Mouse (Mus musculus) embryonic facial prominence, embryonic 10.5 days (tissue): ENCODE measurements at regions not wholly inside any gene's neighbourhood (a gene's known extent, or its start where the extent isn't known, plus 50 kb on each side); places are given as distances from the start of the nearest gene placed in this dataset.
"Not testable (repeated sequence)": the region's sequence is repeated elsewhere in the genome, so short reads cannot be mapped to it uniquely, and the experiment has no call there.

Experiments
- DNase-seq: peaks from one replicate; pipeline ENCODE4 v3.0.0-alpha.2; 2017; ENCODE audit warnings: low spot score
- H3K27ac ChIP-seq: fragments of 300-500 bp; sonication (generic); replicated peaks from 2 replicates; pipeline ENCODE4 v1.5.1; 2016; ENCODE audit warnings: mild to moderate bottlenecking
- H3K27me3 ChIP-seq: fragments of 300-500 bp; sonication (generic); replicated peaks from 2 replicates; pipeline ENCODE4 v1.6.1; 2016; ENCODE audit warnings: low read depth, mild to moderate bottlenecking; ENCODE audit not compliant: poor library complexity, severe bottlenecking
- H3K36me3 ChIP-seq: fragments of 300-500 bp; sonication (generic); replicated peaks from 2 replicates; pipeline ENCODE4 v1.6.1; 2016; ENCODE audit warnings: mild to moderate bottlenecking, moderate library complexity
- H3K4me1 ChIP-seq: fragments of 300-500 bp; sonication (generic); 2 replicates; pipeline ENCODE4 v1.6.1; 2016
- H3K4me3 ChIP-seq: fragments of 300-500 bp; sonication (generic); 2 replicates; pipeline ENCODE4 v1.5.1; 2016; ENCODE audit warnings: mild to moderate bottlenecking, moderate library complexity
- H3K9me3 ChIP-seq: fragments of 300-500 bp; sonication (generic); 2 replicates; pipeline ENCODE4 v1.6.1; 2016; ENCODE audit warnings: mild to moderate bottlenecking
- WGBS: fragments of 180-500 bp; shearing (Covaris S2); methylation state at CpG from one replicate; pipeline ENCODE4 v1.1.7; 2016; 5-methylcytosine and 5-hydroxymethylcytosine counted together

DNA sequence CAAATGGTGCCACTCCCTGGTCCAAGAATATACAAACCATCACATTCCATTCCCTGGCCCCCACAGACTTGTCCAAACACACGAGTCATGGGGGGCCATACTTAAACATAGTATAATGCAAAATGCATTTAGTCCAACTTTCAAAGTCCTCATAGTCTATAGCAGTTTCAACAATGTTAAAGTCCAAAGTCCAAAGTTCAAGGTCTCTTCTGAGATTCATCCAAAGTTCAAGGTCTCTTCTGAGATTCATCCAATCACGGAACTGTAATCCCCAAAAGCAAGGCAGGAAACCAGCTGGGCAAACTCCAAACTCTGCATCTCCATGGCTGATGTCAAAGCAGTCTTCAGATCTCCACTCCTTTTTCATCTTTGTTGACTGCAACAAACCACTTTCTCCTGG, 78.4 kb upstream of the Adtrp start:
- WGBS, result 82% methylated on average over 2 of the region's 2 CpGs
- H3K36me3 ChIP-seq, H3K27me3 ChIP-seq, H3K27ac ChIP-seq, DNase-seq, H3K4me3 ChIP-seq, H3K4me1 ChIP-seq, H3K9me3 ChIP-seq: not testable (repeated sequence)

- no peak for DNase-seq
- Histone ChIP-seq H3K27ac (no peak overlapping the region), H3K27me3 (no peaks in the 10 kb centered on the region), H3K36me3 (no peaks in the 10 kb centered on the region), H3K9me3 (no peaks in the 10 kb centered on the region), H3K4me1 (no peaks in the 10 kb centered on the region), H3K4me3 (no peak overlapping the region)
- 50% methylated on average over 2 of the region's 2 CpGs for WGBS
Observed at GRCm38 (mm10) chr13:41925211-41925610, 77.7 kb upstream of the Adtrp start.

DNA sequence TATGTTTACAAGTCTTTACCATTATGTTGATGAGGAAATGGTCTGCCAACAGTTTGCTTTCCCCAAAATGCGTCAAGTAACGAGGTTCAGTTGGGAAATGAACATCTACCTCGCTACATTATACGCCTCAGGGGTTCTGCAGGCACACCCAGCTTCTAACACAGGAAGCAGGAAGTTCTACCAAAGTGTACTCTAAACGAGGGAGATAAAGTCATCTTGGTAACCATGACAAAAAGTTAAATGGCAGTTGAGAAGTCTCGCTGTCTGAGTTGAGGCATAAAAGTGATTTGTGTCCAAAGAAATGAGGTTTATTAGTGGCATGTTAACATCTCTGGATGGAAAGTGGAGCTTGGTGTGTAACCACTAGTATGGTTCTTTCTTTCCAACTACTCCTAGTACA, 73.7 kb upstream of the Adtrp start:
- 79% methylated on average over 6 of the region's 6 CpGs for WGBS
- Histone ChIP-seq H3K27ac (no peak overlapping the region), H3K27me3 (no peaks in the 10 kb centered on the region), H3K9me3 (no peaks in the 10 kb centered on the region), H3K4me1 (peaks cover 6% of the 10 kb centered on the region; the same call in 1 of the 2 replicates), H3K4me3 (no peak overlapping the region), H3K36me3 (no peaks in the 10 kb centered on the region)
- no peak for DNase-seq

GRCm38 (mm10) chr13:41918525-41918924, 71.0 kb upstream of the Adtrp start:
- DNase-seq, result no peak
- H3K27ac ChIP-seq, result no peak overlapping the region
- peaks cover 6% of the 10 kb centered on the region; the same call in 1 of the 2 replicates for H3K4me1 ChIP-seq
- no peaks in the 10 kb centered on the region for H3K27me3 ChIP-seq
- H3K9me3 ChIP-seq, result no peaks in the 10 kb centered on the region
- no peak overlapping the region for H3K4me3 ChIP-seq
- H3K36me3 ChIP-seq, result no peaks in the 10 kb centered on the region
- WGBS, result 32% methylated on average over 5 of the region's 5 CpGs

- not testable (repeated sequence) for H3K36me3 ChIP-seq, H3K4me3 ChIP-seq, DNase-seq
Observed at GRCm38 (mm10) chr13:41915816-41916215, 68.3 kb upstream of the Adtrp start.

DNA sequence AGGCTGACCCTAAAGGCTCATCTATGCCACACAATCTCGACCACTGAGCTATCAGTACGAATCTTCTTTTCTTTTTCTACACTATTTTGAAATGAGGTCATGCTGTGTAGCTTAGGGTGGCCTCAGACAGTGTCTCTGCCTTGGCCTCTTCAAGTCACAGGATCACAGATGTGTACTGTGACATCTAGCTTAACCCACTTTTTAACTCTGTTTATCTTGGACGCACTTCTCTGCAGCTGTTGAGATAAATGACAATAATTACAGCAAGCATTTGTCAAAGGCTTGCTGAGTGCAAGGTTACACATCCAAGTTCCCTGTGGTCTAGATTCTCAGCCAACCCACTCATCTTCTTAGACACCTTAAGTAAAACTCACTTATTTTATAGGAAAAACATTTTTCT, 63.3 kb upstream of the Adtrp start:
- 68% methylated on average over 3 of the region's 3 CpGs for WGBS

More at GRCm38 (mm10) chr13:41915816-41916215, 68.3 kb upstream of the Adtrp start:
- not testable (repeated sequence) for H3K4me1 ChIP-seq, H3K27me3 ChIP-seq, H3K27ac ChIP-seq, H3K9me3 ChIP-seq
- 89% methylated on average over 9 of the region's 9 CpGs for WGBS

GRCm38 (mm10) chr13:41910236-41910635, 62.8 kb upstream of the Adtrp start:
- Histone ChIP-seq H3K36me3 (no peaks in the 10 kb centered on the region), H3K4me3 (no peak overlapping the region), H3K27me3 (no peaks in the 10 kb centered on the region), H3K9me3 (no peaks in the 10 kb centered on the region), H3K27ac (no peak overlapping the region), H3K4me1 (no peaks in the 10 kb centered on the region)
- DNase-seq, result no peak
- WGBS, result 89% methylated on average over 10 of the region's 10 CpGs

More for the DNA sequence above, 63.3 kb upstream of the Adtrp start:
- no peaks in the 10 kb centered on the region for H3K4me1 ChIP-seq
- H3K9me3 ChIP-seq, result no peaks in the 10 kb centered on the region
- no peak overlapping the region for H3K27ac ChIP-seq
- DNase-seq, result no peak
- no peaks in the 10 kb centered on the region for H3K36me3 ChIP-seq
- no peak overlapping the region for H3K4me3 ChIP-seq
- H3K27me3 ChIP-seq, result no peaks in the 10 kb centered on the region

- no peak for DNase-seq
- no peaks in the 10 kb centered on the region for H3K9me3 ChIP-seq
- no peaks in the 10 kb centered on the region for H3K36me3 ChIP-seq
- H3K27me3 ChIP-seq, result no peaks in the 10 kb centered on the region
- WGBS, result 97% methylated on average over 2 of the region's 2 CpGs
- no peaks in the 10 kb centered on the region for H3K4me1 ChIP-seq
- H3K27ac ChIP-seq, result no peak overlapping the region
- no peak overlapping the region for H3K4me3 ChIP-seq
Observed at GRCm38 (mm10) chr13:41907027-41907426, 59.5 kb upstream of the Adtrp start.

- H3K9me3 ChIP-seq, result no peaks in the 10 kb centered on the region
- no peaks in the 10 kb centered on the region for H3K36me3 ChIP-seq
- H3K27me3 ChIP-seq, result no peaks in the 10 kb centered on the region
- H3K4me1 ChIP-seq, result no peaks in the 10 kb centered on the region
- no peak for DNase-seq
- no peak overlapping the region for H3K4me3 ChIP-seq
- no peak overlapping the region for H3K27ac ChIP-seq
Observed at GRCm38 (mm10) chr13:41903286-41903685, 55.8 kb upstream of the Adtrp start.

DNA sequence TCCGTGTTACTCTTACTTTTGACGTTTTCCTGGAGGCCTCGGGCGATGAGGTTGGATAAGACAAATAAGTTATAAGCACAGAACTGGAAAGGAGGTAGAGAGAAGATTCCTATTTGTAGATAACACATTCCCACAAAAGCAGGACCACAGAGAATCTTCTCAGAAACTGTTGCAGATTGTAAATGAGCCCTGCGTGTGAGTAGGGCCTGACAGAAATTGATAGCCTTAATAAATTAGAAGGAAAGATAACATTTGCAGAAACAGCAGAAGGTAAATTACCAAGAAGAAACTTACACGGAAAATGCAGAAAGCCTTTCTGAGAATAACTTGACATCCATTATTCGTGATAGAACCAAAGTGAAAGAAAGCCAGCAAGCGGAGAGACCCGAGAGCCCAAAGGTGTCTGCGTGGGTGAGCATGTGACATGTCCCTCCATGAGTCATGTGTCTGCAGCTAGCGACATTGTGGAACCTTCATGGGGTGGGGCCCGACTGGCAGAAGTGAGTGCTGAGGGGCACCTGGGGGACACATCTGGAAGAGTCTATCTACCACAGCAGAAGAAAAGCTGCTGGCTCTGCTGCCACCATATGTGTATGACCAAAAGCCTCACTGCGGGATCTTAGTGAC, 52.5 kb upstream of the Adtrp start:
- no peaks in the 10 kb centered on the region for H3K27me3 ChIP-seq
- no peaks in the 10 kb centered on the region for H3K36me3 ChIP-seq
- H3K27ac ChIP-seq, result no peak overlapping the region
- no peak overlapping the region for H3K4me3 ChIP-seq
- WGBS, result 91% methylated on average over 13 of the region's 13 CpGs
- no peaks in the 10 kb centered on the region for H3K9me3 ChIP-seq
- H3K4me1 ChIP-seq, result no peaks in the 10 kb centered on the region
- no peak for DNase-seq

DNA sequence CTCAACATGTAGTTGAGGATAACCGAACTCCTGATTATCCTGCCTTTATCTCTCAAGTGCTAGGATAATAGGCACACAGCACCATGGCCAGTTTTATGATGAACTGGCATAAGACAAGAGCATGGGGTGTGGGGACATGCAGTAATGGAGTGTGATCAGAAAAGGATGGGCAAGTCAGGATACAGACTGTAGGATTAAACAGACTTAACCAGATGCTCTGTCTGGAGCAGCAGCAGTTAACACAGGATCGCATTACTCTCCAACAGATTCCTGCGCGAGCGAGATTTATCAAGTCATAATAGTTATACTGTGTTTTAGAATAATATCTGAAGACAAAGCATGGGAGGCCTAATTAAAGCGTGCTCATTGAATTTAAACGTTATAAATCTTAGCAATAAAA, 51.8 kb upstream of the Adtrp start:
- H3K4me3 ChIP-seq, result no peak overlapping the region
- H3K36me3 ChIP-seq, result no peaks in the 10 kb centered on the region
- no peak overlapping the region for H3K27ac ChIP-seq
- WGBS, result 87% methylated on average over 7 of the region's 7 CpGs
- H3K9me3 ChIP-seq, result no peaks in the 10 kb centered on the region
- H3K4me1 ChIP-seq, result no peaks in the 10 kb centered on the region
- no peaks in the 10 kb centered on the region for H3K27me3 ChIP-seq
- DNase-seq, result no peak

DNA sequence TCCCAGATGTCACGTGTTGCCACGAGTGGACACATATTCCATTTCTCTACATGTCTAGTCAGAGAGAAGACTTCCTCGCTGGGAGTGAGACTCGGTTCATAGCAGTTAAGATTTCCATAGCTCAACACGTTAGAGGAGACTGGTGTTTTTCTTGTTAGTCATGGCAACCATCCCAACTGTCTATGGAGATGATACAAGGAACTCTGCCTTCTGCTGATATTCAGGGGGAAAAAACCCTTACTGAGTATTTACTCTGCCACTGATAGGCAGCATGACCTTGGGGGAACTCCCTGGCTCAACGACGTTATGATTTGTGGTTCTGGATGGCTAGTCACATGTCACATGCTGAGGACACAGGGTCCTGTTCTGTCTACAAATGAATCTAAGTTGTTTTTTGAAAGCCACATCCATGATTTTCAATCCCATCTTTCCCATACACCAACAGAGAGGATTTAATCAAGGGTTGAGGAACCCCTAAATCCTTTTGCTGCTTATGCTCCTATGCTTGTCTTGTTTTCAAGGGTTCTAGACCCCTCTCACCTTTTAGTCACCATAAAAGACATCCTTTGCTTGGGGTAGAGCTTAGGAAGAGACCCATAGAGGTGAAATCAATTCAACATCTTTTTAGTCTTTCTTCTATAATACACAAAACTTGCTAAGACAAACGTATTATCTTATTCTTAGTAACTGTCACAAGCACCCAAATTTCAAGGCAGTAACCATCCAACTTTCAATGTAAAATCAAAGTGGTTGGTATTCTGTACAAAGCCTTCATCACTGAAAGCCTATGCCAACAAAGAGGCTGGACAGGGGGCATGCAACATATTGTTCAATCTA, 50.2 kb upstream of the Adtrp start:
- Histone ChIP-seq H3K9me3 (no peaks in the 10 kb centered on the region), H3K4me1 (no peaks in the 10 kb centered on the region), H3K4me3 (no peak overlapping the region), H3K27ac (no peak overlapping the region), H3K27me3 (no peaks in the 10 kb centered on the region), H3K36me3 (no peaks in the 10 kb centered on the region)
- no peak for DNase-seq
- 89% methylated on average over 8 of the region's 8 CpGs for WGBS
